Mouse (Mus musculus) intestine, embryonic 16.5 days (tissue): ENCODE results near the gene Acer1. TPM values are rescaled to one million over a fixed set of nuclear protein-coding genes. Genes with fewer than 3 reads are reported as not detected.
A peak's percentile ranks its signal among the peaks of the same experiment; 100 is the strongest.

Source experiments
- ATAC-seq: fragments of 200-750 bp; cut with Nextera tagmentation; 2 replicates; pipeline ENCODE4 v1.8.0; 2017; ENCODE audit warnings: moderate TSS enrichment, moderate library complexity
- H3K27ac ChIP-seq: fragments of 300-500 bp; sonication (generic); 2 replicates; pipeline ENCODE4 v1.5.1; 2014; ENCODE audit warnings: mild to moderate bottlenecking, low read length
- H3K27me3 ChIP-seq: fragments of 300-500 bp; sonication (generic); replicated peaks from 2 replicates; pipeline ENCODE4 v1.6.1; 2014; ENCODE audit warnings: low read length, control low read depth, mixed read lengths; ENCODE audit not compliant: control insufficient read depth, insufficient read depth
- H3K36me3 ChIP-seq: fragments of 300-500 bp; sonication (generic); 2 replicates; pipeline ENCODE4 v1.6.1; 2014; ENCODE audit warnings: low read length, control low read depth; ENCODE audit not compliant: control insufficient read depth, insufficient read depth
- H3K4me1 ChIP-seq: fragments of 300-500 bp; sonication (generic); 2 replicates; pipeline ENCODE4 v1.6.1; 2014; ENCODE audit warnings: low read length, control low read depth, mixed read lengths; ENCODE audit not compliant: control insufficient read depth, insufficient read depth
- H3K4me2 ChIP-seq: fragments of 300-500 bp; sonication (generic); 2 replicates; pipeline ENCODE4 v1.6.1; 2014; ENCODE audit warnings: low read depth, low read length, control low read depth
- H3K4me3 ChIP-seq: fragments of 300-500 bp; sonication (generic); 2 replicates; pipeline ENCODE4 v1.5.1; 2014; ENCODE audit warnings: mild to moderate bottlenecking, low read length
- H3K9ac ChIP-seq: fragments of 300-500 bp; sonication (generic); 2 replicates; pipeline ENCODE4 v1.6.1; 2014; ENCODE audit warnings: low read depth, low read length
- H3K9me3 ChIP-seq: fragments of 300-500 bp; sonication (generic); 2 replicates; pipeline ENCODE4 v1.6.1; 2016; ENCODE audit warnings: low read length, control low read depth; ENCODE audit not compliant: control insufficient read depth
- WGBS: fragments of 180-500 bp; shearing (Covaris S2); extraction: QIAGEN DNeasy Blood & Tissue Kit; methylation state at CpG from one replicate; pipeline ENCODE4 v1.1.7; 2014; 5-methylcytosine and 5-hydroxymethylcytosine counted together
- polyA plus RNA-seq: library from polyadenylated mRNA; unstranded; fragments of >200 nt; fragmentation: Nextera tagmentation; extraction: Ambion mirVana; gene quantifications from 2 replicates; pipeline ENCODE4 v1.2.1, GENCODE M21; 2015

Gene Acer1
- polyA plus RNA-seq, 1 experiment from 2014 or later, result 0.65 TPM

DNA sequence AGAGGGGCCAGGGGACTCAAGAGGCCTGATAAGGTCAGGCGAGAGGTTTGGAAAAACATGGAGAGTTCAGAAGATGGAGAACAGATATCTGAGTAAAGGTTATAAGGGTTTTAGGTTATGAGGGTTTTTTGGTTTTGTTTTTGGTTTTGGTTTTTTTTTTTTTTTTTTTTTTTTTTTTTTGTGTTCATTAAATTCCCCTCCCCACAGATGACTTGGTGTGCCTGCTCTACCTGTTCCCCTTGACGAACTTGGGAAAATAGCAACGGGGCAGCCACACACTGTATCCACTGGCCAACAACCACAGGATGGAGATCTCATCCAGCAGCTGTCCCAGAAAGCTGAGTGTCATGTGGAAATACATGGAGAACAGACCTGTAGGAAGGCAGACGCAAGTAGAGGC is 23.3 kb downstream of the Acer1 start:
- Histone ChIP-seq H3K36me3 (no peaks in the 10 kb centered on the region), H3K9me3 (no peaks in the 10 kb centered on the region), H3K9ac (no peak overlapping the region), H3K4me3 (no peak overlapping the region), H3K27ac (no peak overlapping the region), H3K27me3 (no peaks in the 10 kb centered on the region), H3K4me1 (no peaks in the 10 kb centered on the region; the same call in 1 of the 2 replicates), H3K4me2 (no peak overlapping the region)
- ATAC-seq, result no peak
- WGBS, result 77% methylated on average over 4 of the region's 4 CpGs

DNA sequence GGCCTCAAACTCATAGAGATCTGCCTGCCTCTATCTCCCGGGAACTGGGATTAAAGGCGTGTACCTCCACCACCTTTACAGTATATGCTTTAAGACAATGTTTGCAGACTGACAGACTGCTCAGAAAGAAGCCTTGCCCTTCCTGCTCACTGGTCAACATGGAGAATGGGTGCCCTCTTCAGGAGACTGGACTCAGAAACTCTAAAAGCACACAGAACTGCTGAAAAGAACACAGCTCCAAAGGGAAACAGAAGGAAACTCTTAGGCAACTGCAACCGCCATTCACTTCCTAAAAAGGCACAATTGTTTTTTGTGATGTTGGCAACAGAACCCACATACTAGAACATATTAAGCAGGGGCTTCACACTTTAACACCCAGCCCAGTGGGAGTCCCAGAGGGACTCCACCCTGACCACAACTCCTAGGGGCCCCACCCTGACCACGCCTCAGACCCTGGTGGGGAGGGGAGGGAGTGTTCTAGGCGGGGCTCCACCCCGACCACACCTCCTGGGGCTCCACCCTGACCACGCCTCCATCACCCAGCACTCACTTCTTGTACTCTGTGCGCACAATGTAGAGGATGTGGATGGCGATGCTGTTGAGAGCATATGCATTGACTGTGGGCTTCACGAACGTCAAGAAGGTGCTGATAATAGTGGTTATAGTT is 24.0 kb downstream of the Acer1 start:
- peak; percentile 86 for ATAC-seq
- Histone ChIP-seq H3K4me1 (no peaks in the 10 kb centered on the region; the same call in 1 of the 2 replicates), H3K36me3 (no peaks in the 10 kb centered on the region), H3K4me2 (no peak overlapping the region), H3K27me3 (no peaks in the 10 kb centered on the region), H3K9me3 (no peaks in the 10 kb centered on the region), H3K27ac (no peak overlapping the region), H3K9ac (no peak overlapping the region; the same call in 1 of the 2 replicates), H3K4me3 (no peak overlapping the region)
- 26% methylated on average over 11 of the region's 11 CpGs for WGBS

- no peaks in the 10 kb centered on the region for H3K27me3 ChIP-seq
- H3K9me3 ChIP-seq, result no peaks in the 10 kb centered on the region
These were observed 27.1 kb downstream of the Acer1 start for GRCm38 (mm10) chr17:56954871-56955270.

DNA sequence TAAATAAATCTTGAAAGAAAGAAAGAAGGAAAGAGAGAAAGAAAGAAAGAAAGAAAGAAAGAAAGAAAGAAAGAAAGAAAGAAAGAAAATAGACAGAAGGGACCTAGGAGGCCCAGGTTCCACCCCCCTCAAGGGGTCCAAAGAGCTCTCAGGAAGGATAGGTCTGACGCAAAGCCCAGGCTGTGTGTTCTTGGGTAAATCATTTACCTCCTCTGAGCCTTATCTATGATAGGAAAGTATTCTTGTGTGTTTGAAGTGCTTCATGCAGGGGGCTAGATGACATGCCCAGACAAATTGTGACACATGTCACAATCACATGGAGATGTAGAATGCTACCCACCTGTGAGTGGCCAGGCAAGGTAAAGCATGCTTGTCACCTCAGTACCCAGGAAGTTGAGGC is 29.3 kb downstream of the Acer1 start:
- Histone ChIP-seq H3K27ac (no peak overlapping the region), H3K27me3 (no peaks in the 10 kb centered on the region), H3K4me2 (no peak overlapping the region), H3K9me3 (no peaks in the 10 kb centered on the region), H3K36me3 (no peaks in the 10 kb centered on the region), H3K4me1 (no peaks in the 10 kb centered on the region), H3K9ac (no peak overlapping the region), H3K4me3 (no peak overlapping the region)
- 46% methylated on average over 1 of the region's 1 CpGs for WGBS
- ATAC-seq, result peak; percentile 88

More at GRCm38 (mm10) chr17:56954871-56955270, 27.1 kb downstream of the Acer1 start:
- Histone ChIP-seq H3K9ac (no peak overlapping the region), H3K36me3 (no peaks in the 10 kb centered on the region), H3K27ac (no peak overlapping the region), H3K4me3 (no peak overlapping the region), H3K4me1 (no peaks in the 10 kb centered on the region; the same call in 1 of the 2 replicates), H3K4me2 (no peak overlapping the region)
- 78% methylated on average over 7 of the region's 7 CpGs for WGBS
- no peak for ATAC-seq

- no peaks in the 10 kb centered on the region for H3K4me1 ChIP-seq
- H3K4me3 ChIP-seq, result no peak overlapping the region
- no peak for ATAC-seq
- H3K27ac ChIP-seq, result no peak overlapping the region
- 0 out of 2 replicates have a peak, but pooled peaks cover 4% of the 10 kb centered on the region for H3K9me3 ChIP-seq
- H3K36me3 ChIP-seq, result no peaks in the 10 kb centered on the region
- H3K4me2 ChIP-seq, result no peak overlapping the region
- no peak overlapping the region for H3K9ac ChIP-seq
- no peaks in the 10 kb centered on the region for H3K27me3 ChIP-seq
- WGBS, result 21% methylated on average over 3 of the region's 3 CpGs
These were observed 31.0 kb downstream of the Acer1 start for GRCm38 (mm10) chr17:56950915-56951314.

DNA sequence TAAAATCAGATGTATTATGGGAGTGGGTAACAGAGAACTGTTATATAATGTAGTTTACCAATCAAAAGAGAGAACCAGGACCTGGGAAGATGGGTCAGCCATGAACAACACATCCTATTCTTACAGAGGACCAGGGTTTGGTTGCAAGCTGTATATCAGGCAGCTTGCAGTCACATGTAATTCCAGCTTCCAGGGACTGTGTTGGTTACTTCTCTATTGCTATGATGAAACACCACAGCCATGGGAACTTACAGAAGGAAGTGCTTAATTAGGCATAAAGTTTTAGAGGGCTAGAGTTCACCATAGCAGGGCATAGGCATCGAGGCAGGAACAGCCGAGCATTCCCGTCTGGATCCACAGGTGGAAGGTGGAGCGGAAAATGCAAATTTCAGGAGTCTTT is 43.2 kb downstream of the Acer1 start:
- H3K4me1 ChIP-seq, result peaks cover 5% of the 10 kb centered on the region
- H3K4me2 ChIP-seq, result no peak overlapping the region
- H3K36me3 ChIP-seq, result no peaks in the 10 kb centered on the region
- no peak overlapping the region for H3K9ac ChIP-seq
- H3K27ac ChIP-seq, result no peak overlapping the region
- H3K4me3 ChIP-seq, result no peak overlapping the region
- 87% methylated on average over 4 of the region's 4 CpGs for WGBS
- H3K27me3 ChIP-seq, result no peaks in the 10 kb centered on the region
- H3K9me3 ChIP-seq, result no peaks in the 10 kb centered on the region
- ATAC-seq, result no peak

- Histone ChIP-seq H3K4me1 (peaks cover 16% of the 10 kb centered on the region), H3K4me2 (no peak overlapping the region), H3K9me3 (no peaks in the 10 kb centered on the region), H3K9ac (no peak overlapping the region), H3K36me3 (no peaks in the 10 kb centered on the region), H3K4me3 (no peak overlapping the region), H3K27me3 (no peaks in the 10 kb centered on the region), H3K27ac (no peak overlapping the region)
- WGBS, result 93% methylated on average over 7 of the region's 7 CpGs
- ATAC-seq, result no peak
These were observed 45.2 kb downstream of the Acer1 start for GRCm38 (mm10) chr17:56936731-56937130.

GRCm38 (mm10) chr17:56935363-56936131 is 46.4 kb downstream of the Acer1 start, which contains the start of gene Mllt1:
Gene Mllt1, minus strand, starts transcription at chr17:56935415.
- Histone ChIP-seq H3K36me3 (no peaks in the 10 kb centered on the region), H3K4me3 (peak within 1 kb of the TSS; percentile 92), H3K9ac (peak within 1 kb of the TSS; percentile 91), H3K9me3 (no peaks in the 10 kb centered on the region), H3K27ac (peak within 1 kb of the TSS; percentile 58), H3K27me3 (no peaks in the 10 kb centered on the region), H3K4me1 (peaks cover 16% of the 10 kb centered on the region), H3K4me2 (peak within 1 kb of the TSS; percentile 75)
- ATAC-seq, result peak; percentile 99
- 4% methylated on average over 75 of the region's 76 CpGs for WGBS

GRCm38 (mm10) chr17:56934545-56935330 is 47.2 kb downstream of the Acer1 start:
- WGBS, result 2% methylated on average over 25 of the region's 45 CpGs
- peaks cover 16% of the 10 kb centered on the region for H3K4me1 ChIP-seq
- ATAC-seq, result peak; percentile 78
- H3K27ac ChIP-seq, result peak overlapping the region; percentile 58
- peak overlapping the region; percentile 75 for H3K4me2 ChIP-seq
- peak overlapping the region; percentile 91 for H3K9ac ChIP-seq
- no peaks in the 10 kb centered on the region for H3K27me3 ChIP-seq
- no peaks in the 10 kb centered on the region for H3K9me3 ChIP-seq
- H3K4me3 ChIP-seq, result peak overlapping the region; percentile 92
- no peaks in the 10 kb centered on the region for H3K36me3 ChIP-seq
